Mouse (Mus musculus) C2C12 (cell line): ENCODE measurements at regions not wholly inside any gene's neighbourhood (a gene's known extent, or its start where the extent isn't known, plus 50 kb on each side); places are given as distances from the start of the nearest gene placed in this dataset.

Source experiments
- CEBPB ChIP-seq: IDR thresholded peaks from one replicate; pipeline ENCODE4 v1.6.1; 2011; ENCODE audit warnings: low read depth, mild to moderate bottlenecking, control low read depth, moderate library complexity
- CTCF ChIP-seq: IDR thresholded peaks from one replicate; pipeline ENCODE4 v1.5.1; 2011; ENCODE audit not compliant: control insufficient read depth, insufficient read depth, insufficient read length
- FOSL1 ChIP-seq: IDR thresholded peaks from one replicate; pipeline ENCODE4 v1.8.0; 2011; ENCODE audit warnings: mild to moderate bottlenecking, low read length; ENCODE audit not compliant: poor library complexity, insufficient read depth, severe bottlenecking
- MAX ChIP-seq: IDR thresholded peaks from one replicate; pipeline ENCODE4 v1.6.1; 2011; ENCODE audit warnings: mild to moderate bottlenecking, control low read depth
- MYOD1 ChIP-seq: IDR thresholded peaks from one replicate; pipeline ENCODE4 v1.6.1; 2011; ENCODE audit warnings: low read depth; ENCODE audit not compliant: control insufficient read depth, insufficient read length
- MYOG ChIP-seq: IDR thresholded peaks from one replicate; pipeline ENCODE4 v1.6.1; 2011; ENCODE audit not compliant: control insufficient read depth, insufficient read length; ENCODE audit errors: extremely low read depth
- USF1 ChIP-seq: IDR thresholded peaks from one replicate; pipeline ENCODE4 v1.6.1; 2011; ENCODE audit warnings: low read depth, mild to moderate bottlenecking, control low read depth, moderate library complexity

DNA sequence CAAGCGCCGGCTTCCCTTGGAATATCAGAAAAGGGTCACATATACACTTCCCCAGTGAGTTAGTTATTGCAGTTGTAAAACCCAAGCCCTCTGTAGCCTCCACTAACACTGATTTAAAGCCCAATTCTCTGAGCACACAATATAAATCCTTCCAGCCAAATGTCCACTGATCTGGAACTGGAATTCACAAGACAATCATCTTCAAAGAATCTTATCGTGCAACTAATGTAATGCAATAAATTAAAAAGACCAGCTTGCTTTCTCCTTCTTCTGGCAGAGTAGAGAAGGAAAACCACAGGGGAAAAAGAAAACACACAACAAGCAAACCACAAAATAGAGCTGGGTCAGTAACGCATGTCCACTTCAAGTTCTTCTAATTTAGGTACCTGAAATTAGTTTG is 191.0 kb upstream of the Gm10306 start:
- TF ChIP-seq CTCF (no peak), MYOD1 (no peak), MAX (no peak), USF1 (no peak), CEBPB (no peak), MYOG (no peak), FOSL1 (no peak)
